Mouse (Mus musculus): ENCODE results near the gene Fastkd5. TPM values are rescaled to one million over a fixed set of nuclear protein-coding genes. Genes with fewer than 3 reads are reported as not detected.

The Fastkd5 gene
- polyA plus RNA-seq, 1 experiment from 2014 or later = 13.1 TPM

DNA sequence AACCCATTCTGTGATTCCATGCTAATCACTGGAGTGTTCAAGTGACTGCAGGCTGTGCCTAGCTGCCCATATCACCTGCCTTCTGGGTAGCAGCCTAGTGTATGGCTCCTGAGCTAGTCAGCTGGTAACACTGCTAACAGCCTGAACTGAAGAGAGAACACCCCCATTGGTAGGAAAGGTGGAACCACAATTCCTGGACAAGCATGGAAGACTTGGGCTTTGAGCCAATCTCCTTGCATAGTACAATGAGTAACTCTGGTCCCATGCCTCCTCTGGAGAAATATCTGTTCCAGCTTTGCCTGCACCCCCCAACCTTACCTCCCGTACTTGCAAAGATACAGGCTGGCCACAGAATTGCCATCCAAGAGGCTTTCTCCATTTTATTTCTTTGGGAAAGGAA, 2.6 kb upstream of the Fastkd5 start:
- Histone ChIP-seq H3K4me2 (no peak overlapping the region), H3K4me1 (replicated peaks) (peaks cover 38% of the 10 kb centered on the region), H3K4me3 (no peak overlapping the region), H3K27me3 (peaks cover 43% of the 10 kb centered on the region), H3K27ac (replicated peaks) (no peak overlapping the region), H3K9me3 (no peaks in the 10 kb centered on the region), H3K36me3 (peaks cover 24% of the 10 kb centered on the region), H3K9ac (no peak overlapping the region)
- 59% methylated on average over 1 of the region's 1 CpGs for WGBS
- no peak for ATAC-seq (ENCODE audit: low read depth)

- ATAC-seq (ENCODE audit: low read depth) = peak; percentile 69
- peak overlapping the region; percentile 75 for H3K4me3 ChIP-seq
- peaks cover 11% of the 10 kb centered on the region for H3K27me3 ChIP-seq
- peak overlapping the region; percentile 98 for H3K4me2 ChIP-seq
- H3K36me3 ChIP-seq = peaks cover 30% of the 10 kb centered on the region
- H3K9me3 ChIP-seq = no peaks in the 10 kb centered on the region
- peak overlapping the region; percentile 91 for H3K9ac ChIP-seq
- H3K27ac ChIP-seq (replicated peaks) = peak overlapping the region; percentile 46
- peaks cover 19% of the 10 kb centered on the region for H3K4me1 ChIP-seq (replicated peaks)
- 2% methylated on average over 37 of the region's 37 CpGs for WGBS
Observed at GRCm38 (mm10) chr2:130629080-130629838, 568 bp downstream of the Fastkd5 start.

DNA sequence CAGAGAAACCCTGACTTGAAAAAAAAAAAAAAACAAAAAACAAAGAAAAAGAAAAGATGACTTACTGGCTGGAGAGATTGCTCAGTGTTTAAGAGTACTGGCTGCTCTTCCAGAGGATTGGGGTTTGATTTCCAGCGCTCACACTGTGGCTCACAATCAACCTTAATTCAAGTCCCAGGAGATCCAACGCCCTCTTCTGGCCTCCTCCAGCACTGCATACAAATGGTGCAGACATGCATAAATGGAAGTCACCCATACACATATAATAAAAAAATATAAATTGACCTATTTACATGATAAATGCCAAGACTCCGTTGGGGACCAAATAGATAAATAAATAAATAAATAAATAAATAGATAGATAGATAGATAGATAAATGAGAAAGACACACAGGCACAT, 1.4 kb downstream of the Fastkd5 start:
- 60% methylated on average over 3 of the region's 3 CpGs for WGBS
- Histone ChIP-seq H3K4me1 (replicated peaks) (peaks cover 15% of the 10 kb centered on the region), H3K27me3 (peaks cover 3% of the 10 kb centered on the region), H3K4me3 (peak overlapping the region; percentile 75; the same call in 1 of the 2 replicates), H3K27ac (replicated peaks) (no peak overlapping the region), H3K36me3 (peaks cover 33% of the 10 kb centered on the region), H3K9me3 (no peaks in the 10 kb centered on the region), H3K4me2 (peak overlapping the region; percentile 98), H3K9ac (peak overlapping the region; percentile 91; the same call in 1 of the 2 replicates)
- ATAC-seq (ENCODE audit: low read depth) = no peak

GRCm38 (mm10) chr2:130618972-130619371, 10.9 kb downstream of the Fastkd5 start:
- H3K4me1 ChIP-seq (replicated peaks) = no peaks in the 10 kb centered on the region
- H3K27ac ChIP-seq (replicated peaks) = no peak overlapping the region
- 96% methylated on average over 7 of the region's 7 CpGs for WGBS
- peaks cover 58% of the 10 kb centered on the region for H3K36me3 ChIP-seq
- no peak overlapping the region for H3K4me3 ChIP-seq
- no peak for ATAC-seq (ENCODE audit: low read depth)
- H3K4me2 ChIP-seq = no peak overlapping the region
- no peak overlapping the region for H3K9ac ChIP-seq
- no peaks in the 10 kb centered on the region for H3K27me3 ChIP-seq
- H3K9me3 ChIP-seq = no peaks in the 10 kb centered on the region

- Histone ChIP-seq H3K4me3 (no peak overlapping the region), H3K36me3 (peaks cover 44% of the 10 kb centered on the region), H3K4me1 (replicated peaks) (no peaks in the 10 kb centered on the region), H3K9me3 (no peaks in the 10 kb centered on the region), H3K9ac (no peak overlapping the region), H3K27ac (replicated peaks) (no peak overlapping the region), H3K27me3 (no peaks in the 10 kb centered on the region), H3K4me2 (no peak overlapping the region)
- no peak for ATAC-seq (ENCODE audit: low read depth)
- 73% methylated on average over 3 of the region's 3 CpGs for WGBS
Observed at GRCm38 (mm10) chr2:130613091-130613490, 16.7 kb downstream of the Fastkd5 start.

- Histone ChIP-seq H3K27me3 (no peaks in the 10 kb centered on the region), H3K4me3 (no peak overlapping the region), H3K27ac (replicated peaks) (no peak overlapping the region), H3K36me3 (peaks cover 62% of the 10 kb centered on the region), H3K9me3 (no peaks in the 10 kb centered on the region), H3K9ac (no peak overlapping the region), H3K4me2 (no peak overlapping the region), H3K4me1 (replicated peaks) (no peaks in the 10 kb centered on the region)
- 83% methylated on average over 4 of the region's 4 CpGs for WGBS
- no peak for ATAC-seq (ENCODE audit: low read depth)
Observed at GRCm38 (mm10) chr2:130602195-130602594, 27.6 kb downstream of the Fastkd5 start.

GRCm38 (mm10) chr2:130598399-130598798, 31.4 kb downstream of the Fastkd5 start:
- peaks cover 81% of the 10 kb centered on the region for H3K36me3 ChIP-seq

GRCm38 (mm10) chr2:130597601-130598010, 32.2 kb downstream of the Fastkd5 start:
- H3K4me1 ChIP-seq (replicated peaks) = no peaks in the 10 kb centered on the region
- no peak overlapping the region for H3K4me3 ChIP-seq
- H3K27ac ChIP-seq (replicated peaks) = no peak overlapping the region
- peaks cover 81% of the 10 kb centered on the region for H3K36me3 ChIP-seq
- no peaks in the 10 kb centered on the region for H3K27me3 ChIP-seq
- no peak overlapping the region for H3K4me2 ChIP-seq
- H3K9me3 ChIP-seq = no peaks in the 10 kb centered on the region
- peak; percentile 43; the same call in 1 of the 2 replicates for ATAC-seq (ENCODE audit: low read depth)
- 11% methylated on average over 1 of the region's 1 CpGs for WGBS
- H3K9ac ChIP-seq = no peak overlapping the region

More at GRCm38 (mm10) chr2:130598399-130598798, 31.4 kb downstream of the Fastkd5 start:
- Histone ChIP-seq H3K4me2 (no peak overlapping the region), H3K4me3 (no peak overlapping the region), H3K4me1 (replicated peaks) (no peaks in the 10 kb centered on the region), H3K9ac (no peak overlapping the region), H3K27me3 (no peaks in the 10 kb centered on the region), H3K9me3 (no peaks in the 10 kb centered on the region), H3K27ac (replicated peaks) (no peak overlapping the region)
- 78% methylated on average over 3 of the region's 3 CpGs for WGBS
- ATAC-seq (ENCODE audit: low read depth) = no peak

DNA sequence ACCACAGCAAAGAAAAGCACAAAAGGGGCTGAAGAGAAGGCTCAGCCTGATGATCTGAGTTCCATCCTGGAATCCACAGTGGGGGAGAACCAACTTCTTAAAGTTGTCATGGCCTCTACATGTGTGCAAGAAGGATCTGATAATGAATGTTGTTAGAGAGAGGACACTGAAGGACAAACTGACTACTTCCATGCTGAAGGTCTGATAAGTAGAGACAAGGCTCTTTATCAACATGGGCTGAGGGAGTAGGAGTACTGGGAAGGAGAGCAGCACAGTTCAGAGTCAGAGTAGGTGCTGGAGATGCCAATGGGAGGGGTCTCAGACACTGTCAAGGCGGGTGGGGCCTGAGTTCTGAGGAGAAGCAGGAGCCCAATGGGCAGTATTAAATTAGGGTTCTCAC, 34.2 kb downstream of the Fastkd5 start:
- Histone ChIP-seq H3K27me3 (no peaks in the 10 kb centered on the region), H3K9me3 (no peaks in the 10 kb centered on the region), H3K36me3 (peaks cover 78% of the 10 kb centered on the region), H3K4me3 (no peak overlapping the region), H3K27ac (replicated peaks) (no peak overlapping the region), H3K9ac (no peak overlapping the region), H3K4me1 (replicated peaks) (no peaks in the 10 kb centered on the region), H3K4me2 (no peak overlapping the region)
- ATAC-seq (ENCODE audit: low read depth) = no peak
- WGBS = 88% methylated on average over 1 of the region's 1 CpGs

DNA sequence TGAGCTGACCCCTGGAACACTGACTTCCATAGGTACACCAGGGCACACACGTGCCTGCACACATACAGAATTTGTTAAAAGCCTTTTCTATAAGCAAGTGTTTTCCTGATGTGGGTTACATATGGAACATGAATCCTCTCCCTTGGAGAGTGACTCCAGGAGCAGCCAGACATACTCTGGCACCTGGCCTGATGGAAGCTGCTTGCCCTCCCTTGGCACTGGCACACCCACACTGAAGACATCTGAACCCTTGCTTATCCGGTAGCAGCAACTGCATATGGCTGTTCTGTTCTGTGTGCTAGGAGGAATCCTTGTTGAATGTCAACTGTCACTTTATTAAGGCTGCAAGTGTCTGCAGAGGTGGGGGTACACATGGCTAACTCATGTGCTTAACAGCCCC, 38.8 kb downstream of the Fastkd5 start:
- Histone ChIP-seq H3K4me3 (no peak overlapping the region), H3K27me3 (no peaks in the 10 kb centered on the region), H3K27ac (replicated peaks) (no peak overlapping the region), H3K4me1 (replicated peaks) (no peaks in the 10 kb centered on the region), H3K4me2 (no peak overlapping the region), H3K9ac (no peak overlapping the region), H3K9me3 (no peaks in the 10 kb centered on the region), H3K36me3 (peaks cover 50% of the 10 kb centered on the region)
- WGBS = 94% methylated on average over 2 of the region's 2 CpGs
- no peak for ATAC-seq (ENCODE audit: low read depth)

- Histone ChIP-seq H3K36me3 (peaks cover 37% of the 10 kb centered on the region), H3K4me2 (no peak overlapping the region)
Observed at GRCm38 (mm10) chr2:130589761-130590160, 40.1 kb downstream of the Fastkd5 start.

GRCm38 (mm10) chr2:130589157-130589556, 40.7 kb downstream of the Fastkd5 start:
- Histone ChIP-seq H3K27me3 (peaks cover 4% of the 10 kb centered on the region; the same call in 1 of the 2 replicates), H3K36me3 (peaks cover 33% of the 10 kb centered on the region), H3K4me1 (replicated peaks) (no peaks in the 10 kb centered on the region), H3K9me3 (no peaks in the 10 kb centered on the region), H3K4me3 (no peak overlapping the region), H3K27ac (replicated peaks) (no peak overlapping the region), H3K4me2 (no peak overlapping the region), H3K9ac (no peak overlapping the region)
- ATAC-seq (ENCODE audit: low read depth) = no peak
- 67% methylated on average over 4 of the region's 4 CpGs for WGBS

More at GRCm38 (mm10) chr2:130589761-130590160, 40.1 kb downstream of the Fastkd5 start:
- WGBS = 96% methylated on average over 2 of the region's 2 CpGs
- H3K27ac ChIP-seq (replicated peaks) = no peak overlapping the region
- peaks cover 1% of the 10 kb centered on the region; the same call in 1 of the 2 replicates for H3K27me3 ChIP-seq
- H3K9me3 ChIP-seq = no peaks in the 10 kb centered on the region
- no peaks in the 10 kb centered on the region for H3K4me1 ChIP-seq (replicated peaks)
- no peak overlapping the region for H3K4me3 ChIP-seq
- H3K9ac ChIP-seq = no peak overlapping the region
- ATAC-seq (ENCODE audit: low read depth) = no peak
